ENCODE assay signal across 9 mouse cellular contexts in genomic region chr1:162040490-162041274, GRCm38 (mm10).
DNase-seq lines count a peak whose midpoint lies in the region; ATAC-seq and TF ChIP-seq lines count a peak whose summit lies in the region.
"Had no signal": no experiment of that assay in that cellular context is flagged by ENCODE, and none has a peak within 500 bp of the region (broad histone marks: within the 10 kb centered on the region; RNA-seq: fewer than 3 reads in every experiment).

No protein-coding gene starts in this region.

- DNase-seq in gastrocnemius, adult 2 months, result no peak
- no peak for DNase-seq in gastrocnemius, postnatal 10 days
- peak; percentile 43 for DNase-seq in CH12.LX (ENCODE audit: extremely low read depth)
- DNase-seq in hindbrain, postnatal 0 days (ENCODE audit: low spot score), result no peak
- DNase-seq in frontal cortex, postnatal 36 days (ENCODE audit: low spot score in 2 of 2), result no peak

- H3K4me3 ChIP-seq in gastrocnemius, adult 2 months, result no peak overlapping the region
- no peak overlapping the region for H3K4me3 ChIP-seq in CH12.LX (replicated peaks in 1 of 3; ENCODE audit: low read depth in 2 of 3, low read length in 2 of 3, poor library complexity in 1 of 3)
- H3K4me3 ChIP-seq in heart, embryonic 13.5 days, result no peak overlapping the region
- no peak overlapping the region for H3K4me3 ChIP-seq in limb, embryonic 13.5 days
- no peak overlapping the region for H3K4me3 ChIP-seq in hindbrain, postnatal 0 days (ENCODE audit: low read length)
- H3K4me3 ChIP-seq: midbrain, embryonic 12.5 days had no signal

- H3K27ac ChIP-seq in gastrocnemius, adult 2 months, result peak overlapping the region; percentile 49; the same call in 1 of the 2 replicates
- H3K27ac ChIP-seq in CH12.LX (ENCODE audit: insufficient read depth, low read depth), result no peak overlapping the region
- peak overlapping the region; percentile 91 for H3K27ac ChIP-seq in heart, embryonic 13.5 days (replicated peaks)
- peak overlapping the region; percentile 98 for H3K27ac ChIP-seq in limb, embryonic 13.5 days
- H3K27ac ChIP-seq in hindbrain, postnatal 0 days, result no peak overlapping the region
- H3K27ac ChIP-seq: midbrain, embryonic 12.5 days had no signal

- peaks cover 32 to 58% of the 10 kb centered on the region in 2 experiments for H3K4me1 ChIP-seq in CH12.LX (ENCODE audit: control insufficient read depth in 1 of 2, insufficient read depth in 2 of 2)
- peaks cover 80% of the 10 kb centered on the region for H3K4me1 ChIP-seq in heart, embryonic 13.5 days
- peaks cover 83% of the 10 kb centered on the region for H3K4me1 ChIP-seq in limb, embryonic 13.5 days
- no peaks in the 10 kb centered on the region for H3K4me1 ChIP-seq in hindbrain, postnatal 0 days (ENCODE audit: insufficient read depth, low read length)

- no peak overlapping the region for H3K9ac ChIP-seq in CH12.LX (ENCODE audit: insufficient read depth, low read depth)
- H3K9ac ChIP-seq in heart, embryonic 13.5 days, result no peak overlapping the region
- no peak overlapping the region for H3K9ac ChIP-seq in limb, embryonic 13.5 days
- H3K9ac ChIP-seq in hindbrain, postnatal 0 days (replicated peaks; ENCODE audit: low read length), result no peak overlapping the region
- H3K9ac ChIP-seq: midbrain, embryonic 12.5 days had no signal

- TF ChIP-seq RAD21 in CH12.LX (IDR thresholded peaks at IDR 0.05; ENCODE audit: low read depth, low read length), result no peak

- peak; percentile 79 for TF ChIP-seq EP300 in CH12.LX (IDR thresholded peaks at IDR 0.05; ENCODE audit: low read length)

- H3K27me3 ChIP-seq in CH12.LX (replicated peaks), result no peaks in the 10 kb centered on the region
- no peaks in the 10 kb centered on the region for H3K27me3 ChIP-seq in heart, embryonic 13.5 days (replicated peaks)
- no peaks in the 10 kb centered on the region for H3K27me3 ChIP-seq in limb, embryonic 13.5 days
- no peaks in the 10 kb centered on the region for H3K27me3 ChIP-seq in hindbrain, postnatal 0 days (ENCODE audit: insufficient read depth, low read length)
- H3K27me3 ChIP-seq: midbrain, embryonic 12.5 days had no signal

- peaks cover 4% of the 10 kb centered on the region for H3K9me3 ChIP-seq in CH12.LX (replicated peaks; ENCODE audit: low read length)
- no peaks in the 10 kb centered on the region for H3K9me3 ChIP-seq in heart, embryonic 13.5 days
- H3K9me3 ChIP-seq in limb, embryonic 13.5 days, result no peaks in the 10 kb centered on the region
- H3K9me3 ChIP-seq in hindbrain, postnatal 0 days (ENCODE audit: low read length), result no peaks in the 10 kb centered on the region
- H3K9me3 ChIP-seq: midbrain, embryonic 12.5 days had no signal

- intact Hi-C loops in gastrocnemius, adult 2 months (cut with DNase I), result no loop called here

- TF ChIP-seq POLR2A in CH12.LX (IDR thresholded peaks at IDR 0.05; ENCODE audit: low read depth, low read length), result no peak

- dilution Hi-C loops in CH12.LX (cut with MboI; ENCODE audit: extremely low pct_ligation_motif_present, extremely low pct_unique_long_range_greater_than_20kb, low sequenced_read_pairs), result no loop called here

- peaks cover 0 to 4% of the 10 kb centered on the region in 2 experiments for H3K36me3 ChIP-seq in CH12.LX (replicated peaks in 1 of 2; ENCODE audit: control insufficient read depth in 1 of 2, insufficient read depth in 1 of 2, low read length in 1 of 2)
- no peaks in the 10 kb centered on the region for H3K36me3 ChIP-seq in heart, embryonic 13.5 days
- no peaks in the 10 kb centered on the region for H3K36me3 ChIP-seq in limb, embryonic 13.5 days
- H3K36me3 ChIP-seq in hindbrain, postnatal 0 days (ENCODE audit: insufficient read depth, low read length), result no peaks in the 10 kb centered on the region
- H3K36me3 ChIP-seq: midbrain, embryonic 12.5 days had no signal

- WGBS in heart, embryonic 13.5 days, result 66% methylated on average over 6 of the region's 6 CpGs
- WGBS in limb, embryonic 13.5 days, result 77% methylated on average over 6 of the region's 6 CpGs
- WGBS in hindbrain, postnatal 0 days, result 91% methylated on average over 6 of the region's 6 CpGs

- ATAC-seq in heart, embryonic 13.5 days (ENCODE audit: extremely low read depth, insufficient number of reproducible peaks, low FRiP score, low TSS enrichment), result no peak
- ATAC-seq in limb, embryonic 13.5 days (ENCODE audit: low FRiP score, low read depth), result no peak
- ATAC-seq in frontal cortex, adult (ENCODE audit: low TSS enrichment), result no peak
- ATAC-seq in hindbrain, postnatal 0 days, result no peak

- in situ Hi-C loops in CH12.LX (cut with MboI; ENCODE audit: low pct_ligation_motif_present, low pct_unique_long_range_greater_than_20kb, low sequenced_read_pairs), result no loop called here

- TF ChIP-seq CTCF in gastrocnemius, adult 2 months (IDR thresholded peaks at IDR 0.05), result no peak
- TF ChIP-seq CTCF in CH12.LX (conservative IDR thresholded peaks at IDR 0.05 in 1 of 2, IDR thresholded peaks at IDR 0.05 in 1 of 2; ENCODE audit: low read depth in 2 of 2, low read length in 2 of 2), result no peak
- no peak for TF ChIP-seq CTCF in hindbrain, postnatal 0 days (IDR thresholded peaks at IDR 0.05; ENCODE audit: low read depth)

- no peaks in the 10 kb centered on the region for H3K79me2 ChIP-seq in CH12.LX (replicated peaks; ENCODE audit: control insufficient read depth, extremely low read depth, insufficient read depth, poor library complexity, severe bottlenecking)

- H3K4me2 ChIP-seq in CH12.LX (ENCODE audit: insufficient read depth, low read depth, poor library complexity, severe bottlenecking), result no peak overlapping the region
- H3K4me2 ChIP-seq in heart, embryonic 13.5 days, result no peak overlapping the region
- no peak overlapping the region for H3K4me2 ChIP-seq in limb, embryonic 13.5 days (replicated peaks)
- H3K4me2 ChIP-seq in hindbrain, postnatal 0 days (ENCODE audit: low read depth, low read length), result no peak overlapping the region
- H3K4me2 ChIP-seq: midbrain, embryonic 12.5 days had no signal

TF ChIP-seq in CH12.LX, 34 proteins besides CTCF, POLR2A, EP300 and RAD21:
- TF ChIP-seq NELFE (IDR thresholded peaks at IDR 0.05; ENCODE audit: low read depth, low read length), result no peak
- 0 out of 2 replicates have a peak, but pooled peaks have one; percentile 14 for TF ChIP-seq MAFK (IDR thresholded peaks at IDR 0.05; ENCODE audit: insufficient replicate concordance, low read length)
- no peak for TF ChIP-seq ZC3H11A (IDR thresholded peaks at IDR 0.05; ENCODE audit: low read depth, low read length)
- peak; percentile 83 for TF ChIP-seq IRF4 (IDR thresholded peaks at IDR 0.05; ENCODE audit: low read depth, low read length)
- no peak for TF ChIP-seq ETS1 (conservative IDR thresholded peaks at IDR 0.05; ENCODE audit: low read depth, low read length)

Comparison
In these comparisons a context has a peak if more than half of its experiments do, and no peak if none do; other contexts are left out.
1. H3K27ac ChIP-seq: peak in gastrocnemius, adult 2 months (single experiment), heart, embryonic 13.5 days (single experiment) and limb, embryonic 13.5 days (single experiment); none in CH12.LX (single experiment) and hindbrain, postnatal 0 days (single experiment).